Mouse (Mus musculus): Measurements from ENCODE around the gene Frmd4a.

DNA sequence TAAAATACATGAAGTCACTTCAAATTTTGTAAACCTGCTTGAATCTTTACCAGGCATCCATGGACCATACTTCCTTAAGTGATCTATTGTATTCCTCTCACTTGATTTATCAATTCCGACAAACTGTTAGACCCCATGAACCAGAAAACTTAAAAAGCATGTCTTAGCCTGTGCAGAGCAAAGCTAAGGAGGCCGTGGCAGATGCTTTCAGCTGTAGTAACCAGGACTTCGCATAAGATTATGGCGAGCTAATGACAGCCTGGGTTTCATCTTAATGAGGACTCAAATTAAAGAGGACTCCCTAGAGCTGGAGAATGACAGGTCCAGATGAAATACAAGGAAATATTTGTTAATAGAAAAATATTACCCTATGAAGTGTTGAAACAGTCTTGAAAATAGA, 139.9 kb downstream of the Frmd4a start:
- TF ChIP-seq CTCF (IDR thresholded peaks at IDR 0.05; ENCODE audit: low read depth, low read length) (no peak), GATA2 (IDR thresholded peaks at IDR 0.05; ENCODE audit: borderline replicate concordance, low read depth, low read length) (no peak), GATA1 (IDR thresholded peaks at IDR 0.05; ENCODE audit: borderline replicate concordance, low read length) (no peak)

All from G1E (cell line).